In the genomic region with DNA sequence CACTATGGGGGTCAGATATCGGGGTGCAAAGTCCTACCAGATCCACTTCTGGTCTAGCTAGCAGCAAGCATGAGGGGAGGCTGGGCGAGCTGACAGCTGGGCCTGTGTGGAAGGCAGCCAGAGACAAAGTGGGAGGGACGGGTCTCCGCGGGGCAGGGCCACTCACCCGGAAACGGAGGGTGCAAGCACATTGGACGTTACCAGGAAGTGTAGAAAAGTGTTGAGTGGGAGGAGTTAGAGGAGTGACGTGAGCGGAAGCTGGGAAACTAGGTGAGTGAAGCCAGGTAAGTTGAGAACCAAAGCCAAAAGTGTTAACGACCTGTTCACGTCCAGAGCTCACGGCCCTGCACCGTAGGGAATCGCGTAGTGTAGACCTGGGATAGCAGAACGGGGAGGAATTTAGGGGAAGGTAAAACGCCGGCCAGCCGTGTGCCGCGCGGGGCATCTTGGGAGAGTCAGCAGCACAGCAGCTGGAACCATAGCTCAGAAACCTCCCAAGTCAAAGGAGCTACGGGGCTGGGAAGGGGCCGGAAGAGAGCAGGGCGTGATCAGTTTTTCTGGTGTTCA, we compare ENCODE assay signal across 8 mouse cellular contexts. TPM values are rescaled to one million over a fixed set of nuclear protein-coding genes. Genes with fewer than 3 reads are reported as not detected.
DNase-seq lines count a peak whose midpoint lies in the region; ATAC-seq and TF ChIP-seq lines count a peak whose summit lies in the region.

A gene (plus strand): TSS at position 237 of the 567 bp plus-strand sequence.

- H3K36me3 ChIP-seq in ES-Bruce4 (ENCODE audit: control insufficient read depth, insufficient read depth, low read length, poor library complexity, severe bottlenecking): no peaks in the 10 kb centered on the region; the same call in 1 of the 2 replicates
- H3K36me3 ChIP-seq in forebrain, embryonic 13.5 days (ENCODE audit: poor library complexity, severe bottlenecking): no peaks in the 10 kb centered on the region; the same call in 1 of the 2 replicates
- H3K36me3 ChIP-seq in liver, postnatal 0 days (replicated peaks; ENCODE audit: insufficient read depth, low read length): 0 out of 2 replicates have a peak, but pooled peaks cover 4% of the 10 kb centered on the region
- no peaks in the 10 kb centered on the region for H3K36me3 ChIP-seq in neural tube, embryonic 14.5 days (ENCODE audit: control insufficient read depth, insufficient read depth, low read length)

- intact Hi-C loops in heart, postnatal 10 days (cut with DNase I): loop anchor here (2.0 to 10.0 kb wide), 3 partner anchors 39 to 505 kb away; a partner anchor contains a TSS

- peak within 1 kb of the TSS; percentile 90 for H3K27ac ChIP-seq in ES-Bruce4 (ENCODE audit: insufficient read depth, low read length)
- H3K27ac ChIP-seq in forebrain, embryonic 13.5 days: peak within 1 kb of the TSS; percentile 74
- H3K27ac ChIP-seq in liver, postnatal 0 days (ENCODE audit: low read depth): peak within 1 kb of the TSS; percentile 85
- H3K27ac ChIP-seq in neural tube, embryonic 14.5 days (ENCODE audit: low read depth, low read length): peak within 1 kb of the TSS; percentile 80

- TF ChIP-seq CTCF in ES-Bruce4 (IDR thresholded peaks at IDR 0.05; ENCODE audit: low read depth, low read length): no peak
- TF ChIP-seq CTCF in liver, postnatal 0 days (IDR thresholded peaks at IDR 0.05; ENCODE audit: low read depth): no peak

- 0 out of 2 replicates have a peak, but pooled peaks have one; percentile 21 for TF ChIP-seq EP300 in ES-Bruce4 (IDR thresholded peaks at IDR 0.05; ENCODE audit: insufficient read depth, low read depth, low read length)
- no peak for TF ChIP-seq EP300 in liver, postnatal 0 days (IDR thresholded peaks at IDR 0.05; ENCODE audit: low read depth)

- peak; percentile 96 for DNase-seq in heart, postnatal 10 days
- peak; percentile 94 for DNase-seq in large intestine, adult 2 months (ENCODE audit: low read depth, low spot score)
- DNase-seq in liver, postnatal 0 days: peak; percentile 93
- peak; percentile 91 for DNase-seq in testis, postnatal 10 days (ENCODE audit: low spot score)

- no peaks in the 10 kb centered on the region for H3K4me1 ChIP-seq in ES-Bruce4 (ENCODE audit: control insufficient read depth, insufficient read depth, low read length)
- H3K4me1 ChIP-seq in forebrain, embryonic 13.5 days: peaks cover 6% of the 10 kb centered on the region
- H3K4me1 ChIP-seq in liver, postnatal 0 days (ENCODE audit: insufficient read depth): peaks cover 4% of the 10 kb centered on the region; the same call in 1 of the 2 replicates
- 0 out of 2 replicates have a peak, but pooled peaks cover 7% of the 10 kb centered on the region for H3K4me1 ChIP-seq in neural tube, embryonic 14.5 days (ENCODE audit: control insufficient read depth, insufficient read depth, low read length)

- H3K27me3 ChIP-seq in ES-Bruce4 (ENCODE audit: control insufficient read depth, insufficient read depth, low read length, poor library complexity, severe bottlenecking): no peaks in the 10 kb centered on the region; the same call in 1 of the 2 replicates
- H3K27me3 ChIP-seq in forebrain, embryonic 13.5 days: no peaks in the 10 kb centered on the region
- no peaks in the 10 kb centered on the region for H3K27me3 ChIP-seq in liver, postnatal 0 days (ENCODE audit: insufficient read depth, low read length)
- H3K27me3 ChIP-seq in neural tube, embryonic 14.5 days (ENCODE audit: control insufficient read depth, insufficient read depth, low read length): no peaks in the 10 kb centered on the region

- peak within 1 kb of the TSS; percentile 92 for H3K4me3 ChIP-seq in ES-Bruce4 (ENCODE audit: low read depth, low read length)
- H3K4me3 ChIP-seq in forebrain, embryonic 13.5 days: peak within 1 kb of the TSS; percentile 65
- H3K4me3 ChIP-seq in liver, postnatal 0 days (ENCODE audit: low read depth, low read length): peak within 1 kb of the TSS; percentile 65
- H3K4me3 ChIP-seq in neural tube, embryonic 14.5 days (ENCODE audit: low read depth, low read length): peak within 1 kb of the TSS; percentile 63

- WGBS in forebrain, embryonic 13.5 days: 0% methylated on average over 26 of the region's 26 CpGs
- WGBS in large intestine, adult 2 months: under 1% methylated on average over 26 of the region's 26 CpGs
- WGBS in liver, postnatal 0 days (ENCODE audit: insufficient replicate concordance): under 1% methylated on average over 26 of the region's 26 CpGs
- WGBS in neural tube, embryonic 14.5 days: under 1% methylated on average over 26 of the region's 26 CpGs

- ATAC-seq in cerebellum, adult (ENCODE audit: insufficient number of reproducible peaks, low FRiP score, low TSS enrichment): peak; percentile 98
- ATAC-seq in forebrain, embryonic 13.5 days: peak; percentile 99
- peak; percentile 100 for ATAC-seq in liver, postnatal 0 days
- ATAC-seq in neural tube, embryonic 14.5 days (ENCODE audit: low read depth): peak; percentile 100

- H3K4me2 ChIP-seq in forebrain, embryonic 13.5 days: peak within 1 kb of the TSS; percentile 64
- peak within 1 kb of the TSS; percentile 82 for H3K4me2 ChIP-seq in liver, postnatal 0 days (ENCODE audit: low read depth, low read length)
- H3K4me2 ChIP-seq in neural tube, embryonic 14.5 days (ENCODE audit: low read depth, low read length): peak within 1 kb of the TSS; percentile 70

- H3K9me3 ChIP-seq in ES-Bruce4 (replicated peaks; ENCODE audit: control insufficient read depth, insufficient read depth, low read length, poor library complexity, severe bottlenecking): no peaks in the 10 kb centered on the region
- H3K9me3 ChIP-seq in forebrain, embryonic 13.5 days (replicated peaks): no peaks in the 10 kb centered on the region
- H3K9me3 ChIP-seq in liver, postnatal 0 days (ENCODE audit: low read length): no peaks in the 10 kb centered on the region
- no peaks in the 10 kb centered on the region for H3K9me3 ChIP-seq in neural tube, embryonic 14.5 days (ENCODE audit: control insufficient read depth, low read length)

- peak; percentile 53 for TF ChIP-seq POLR2A in ES-Bruce4 (IDR thresholded peaks at IDR 0.05; ENCODE audit: insufficient read depth, low read length)

- H3K9ac ChIP-seq in ES-Bruce4 (ENCODE audit: low read depth, poor library complexity, severe bottlenecking): peak within 1 kb of the TSS; percentile 40
- H3K9ac ChIP-seq in forebrain, embryonic 13.5 days: peak within 1 kb of the TSS; percentile 60
- peak within 1 kb of the TSS; percentile 68 for H3K9ac ChIP-seq in liver, postnatal 0 days (replicated peaks)
- H3K9ac ChIP-seq in neural tube, embryonic 14.5 days (replicated peaks; ENCODE audit: low read depth, low read length): peak within 1 kb of the TSS; percentile 48

RNA-seq across cellular contexts. Expression of the gene that starts here (rescaled TPM):
- 14.5 and 18.2 TPM in 2 replicates for polyA plus RNA-seq in ES-Bruce4 (2011; ENCODE audit: insufficient read depth, insufficient read length, low read depth, missing spikeins)
- polyA plus RNA-seq in forebrain, embryonic 13.5 days (2015; fragmentation: Nextera tagmentation; extraction: Ambion mirVana): 13.1 and 15.2 TPM in 2 replicates
- total RNA-seq in heart, postnatal 10 days (2021): 1 to 10 TPM; 6.3 to 6.8 TPM
- polyA plus RNA-seq in large intestine, adult 2 months (2012; rRNA removed): 0.83 and 1.3 TPM in 2 replicates
- polyA plus RNA-seq in liver, postnatal 0 days (2015; fragmentation: Nextera tagmentation; extraction: Ambion mirVana): 3.1 and 4.7 TPM in 2 replicates
- polyA plus RNA-seq in neural tube, embryonic 14.5 days (2014; fragmentation: Nextera tagmentation; extraction: Ambion mirVana): 12.8 and 15.8 TPM in 2 replicates

Comparison
In these comparisons a context has a peak if more than half of its experiments do, and no peak if none do; other contexts are left out.
1. Peak in every context shown above with its lines: DNase-seq, ATAC-seq, H3K4me3 ChIP-seq and H3K27ac ChIP-seq.